Mouse (Mus musculus): Measurements from ENCODE around the gene Abcc3. TPM values are rescaled to one million over a fixed set of nuclear protein-coding genes. Genes with fewer than 3 reads are reported as not detected.

Abcc3 gene
- 12.2 TPM for polyA plus RNA-seq (2014; fragmentation: Illumina TruSeq; extraction: RNeasy Lipid Tissue Mini Kit (QIAGEN cat#74804); ENCODE audit: low read depth, low replicate concordance)

DNA sequence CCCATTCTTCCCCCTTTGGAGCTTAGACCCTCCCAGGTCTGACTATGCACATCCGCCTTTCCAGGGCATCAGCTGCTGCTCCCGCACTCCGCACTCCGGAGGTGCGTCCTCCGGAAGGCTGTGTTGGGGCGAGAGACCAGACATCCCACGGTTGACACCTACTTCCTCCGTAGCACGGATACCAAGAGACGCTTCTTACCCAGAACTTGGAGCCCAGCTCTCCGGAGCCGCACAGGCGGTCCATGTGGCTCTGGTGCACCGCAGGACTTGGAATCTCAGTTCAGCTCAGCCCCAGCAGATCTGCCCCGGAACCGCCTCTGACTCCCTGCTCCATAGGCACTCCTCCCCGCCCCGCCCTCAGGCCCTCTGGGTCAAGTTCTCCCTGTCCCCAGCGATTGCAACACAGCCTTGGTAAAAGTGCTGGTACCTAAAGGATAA lies at the start of gene Abcc3:
TSS of gene Abcc3 (minus strand) at position 326 of the 438 bp plus-strand sequence.

DNA sequence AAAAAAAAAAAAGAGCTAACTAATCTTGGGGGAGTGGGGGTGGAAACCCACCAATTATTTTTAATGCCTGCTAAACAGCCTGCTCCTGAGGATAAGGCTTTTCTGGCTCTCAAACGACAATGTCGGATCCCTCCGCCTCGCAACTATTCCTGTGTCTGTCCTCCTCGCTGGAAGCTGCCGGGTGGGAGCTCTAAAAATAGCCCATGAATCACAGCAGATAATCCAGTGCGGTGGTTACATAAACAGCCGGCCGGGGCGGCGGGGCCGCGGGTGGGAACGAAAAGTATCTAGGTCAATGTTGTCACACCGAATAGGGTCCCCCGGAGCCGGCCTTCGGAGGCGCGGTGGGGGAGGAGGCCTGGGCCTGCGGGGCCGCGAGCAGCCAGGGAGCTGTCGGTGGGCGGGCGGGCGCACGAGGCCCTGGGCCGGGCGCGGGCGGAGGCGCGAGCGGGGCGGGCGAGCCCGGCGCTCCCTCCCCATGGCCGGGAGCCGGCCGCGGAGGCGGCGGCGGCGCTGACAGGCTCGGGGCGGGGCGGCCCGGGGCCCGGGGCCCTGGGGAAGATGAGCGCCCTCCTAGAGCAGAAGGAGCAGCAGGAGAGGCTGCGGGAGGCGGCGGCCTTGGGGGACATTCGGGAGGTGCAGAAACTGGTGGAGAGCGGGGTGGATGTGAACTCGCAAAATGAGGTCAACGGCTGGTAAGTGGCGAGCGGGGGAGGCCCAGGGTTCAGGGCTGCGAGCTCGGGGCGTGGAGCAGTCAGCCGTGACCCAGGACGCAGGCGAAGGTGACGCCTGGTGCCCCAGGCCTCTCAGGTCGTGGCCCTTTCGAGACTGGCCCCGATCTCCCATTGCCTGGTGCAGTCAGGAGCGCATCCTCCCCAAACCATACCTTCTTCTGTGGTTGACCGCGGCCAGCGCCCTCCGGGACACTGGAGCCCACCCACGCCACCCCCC lies 64.8 kb downstream of the Abcc3 start, which contains the start of gene Ankrd40:
TSS of gene Ankrd40 (plus strand) at position 309 of the 951 bp plus-strand sequence.

DNA sequence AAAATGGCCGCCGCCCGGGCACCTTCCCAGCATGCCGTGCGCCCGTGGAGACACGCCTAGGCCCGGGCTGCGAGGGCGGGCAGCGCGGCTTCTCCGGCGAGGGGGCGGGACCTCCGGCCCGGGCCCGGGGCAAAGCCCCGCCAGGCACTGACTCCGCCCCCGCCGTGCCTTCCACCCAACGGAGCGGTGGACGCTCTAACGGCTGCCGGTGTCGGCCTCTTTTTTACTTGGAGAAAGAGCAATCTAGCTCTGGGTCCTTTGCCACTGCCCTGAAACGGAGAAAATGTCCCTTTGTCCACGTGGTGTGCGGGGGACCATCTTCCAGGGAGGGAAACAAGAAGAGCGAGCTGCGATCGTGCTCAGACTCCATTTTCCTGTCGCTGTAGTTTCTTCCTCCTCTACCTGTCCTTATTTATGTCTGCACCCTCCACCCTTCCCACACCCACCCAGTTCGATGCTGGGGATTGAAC lies 70.8 kb downstream of the Abcc3 start, which contains the start of gene Luc7l3:
TSS of gene Luc7l3 (minus strand) at position 58 of the 470 bp plus-strand sequence.

Other genes starting within 250 kb of the Abcc3 start
- gene Tob1, start 181.5 kb downstream of the Abcc3 start, polyA plus RNA-seq (2014; fragmentation: Illumina TruSeq; extraction: RNeasy Lipid Tissue Mini Kit (QIAGEN cat#74804); ENCODE audit: low read depth, low replicate concordance) = 139 TPM
- gene Wfikkn2, start 147.0 kb downstream of the Abcc3 start, polyA plus RNA-seq (2014; fragmentation: Illumina TruSeq; extraction: RNeasy Lipid Tissue Mini Kit (QIAGEN cat#74804); ENCODE audit: low read depth, low replicate concordance) = not detected
- gene Gm21885, start 111.1 kb downstream of the Abcc3 start, polyA plus RNA-seq (2014; fragmentation: Illumina TruSeq; extraction: RNeasy Lipid Tissue Mini Kit (QIAGEN cat#74804); ENCODE audit: low read depth, low replicate concordance) = not detected
- gene Luc7l3, start 71.0 kb downstream of the Abcc3 start, polyA plus RNA-seq (2014; fragmentation: Illumina TruSeq; extraction: RNeasy Lipid Tissue Mini Kit (QIAGEN cat#74804); ENCODE audit: low read depth, low replicate concordance) = 152 TPM
- gene Ankrd40, start 65.0 kb downstream of the Abcc3 start, polyA plus RNA-seq (2014; fragmentation: Illumina TruSeq; extraction: RNeasy Lipid Tissue Mini Kit (QIAGEN cat#74804); ENCODE audit: low read depth, low replicate concordance) = 88.3 TPM
- gene Cacna1g, start 81.2 kb upstream of the Abcc3 start, polyA plus RNA-seq (2014; fragmentation: Illumina TruSeq; extraction: RNeasy Lipid Tissue Mini Kit (QIAGEN cat#74804); ENCODE audit: low read depth, low replicate concordance) = not detected
- gene Spata20, start 93.2 kb upstream of the Abcc3 start, polyA plus RNA-seq (2014; fragmentation: Illumina TruSeq; extraction: RNeasy Lipid Tissue Mini Kit (QIAGEN cat#74804); ENCODE audit: low read depth, low replicate concordance) = not detected
- gene Epn3, start 107.0 kb upstream of the Abcc3 start, polyA plus RNA-seq (2014; fragmentation: Illumina TruSeq; extraction: RNeasy Lipid Tissue Mini Kit (QIAGEN cat#74804); ENCODE audit: low read depth, low replicate concordance) = 1.8 TPM
- 0.40 TPM for gene Mycbpap, start 128.7 kb upstream of the Abcc3 start, polyA plus RNA-seq (2014; fragmentation: Illumina TruSeq; extraction: RNeasy Lipid Tissue Mini Kit (QIAGEN cat#74804); ENCODE audit: low read depth, low replicate concordance)
- 5.1 TPM for gene Rsad1, start 156.3 kb upstream of the Abcc3 start, polyA plus RNA-seq (2014; fragmentation: Illumina TruSeq; extraction: RNeasy Lipid Tissue Mini Kit (QIAGEN cat#74804); ENCODE audit: low read depth, low replicate concordance)
- not detected for gene Chad, start 172.1 kb upstream of the Abcc3 start, polyA plus RNA-seq (2014; fragmentation: Illumina TruSeq; extraction: RNeasy Lipid Tissue Mini Kit (QIAGEN cat#74804); ENCODE audit: low read depth, low replicate concordance)
- 12.4 TPM for gene Acsf2, start 208.9 kb upstream of the Abcc3 start, polyA plus RNA-seq (2014; fragmentation: Illumina TruSeq; extraction: RNeasy Lipid Tissue Mini Kit (QIAGEN cat#74804); ENCODE audit: low read depth, low replicate concordance)
- gene Lrrc59, start 236.8 kb upstream of the Abcc3 start, polyA plus RNA-seq (2014; fragmentation: Illumina TruSeq; extraction: RNeasy Lipid Tissue Mini Kit (QIAGEN cat#74804); ENCODE audit: low read depth, low replicate concordance) = 35.2 TPM